Mouse (Mus musculus) lung, embryonic 16.5 days (tissue): Measurements from ENCODE around the gene Washc1. TPM values are rescaled to one million over a fixed set of nuclear protein-coding genes. Genes with fewer than 3 reads are reported as not detected.

Experiments used
- ATAC-seq: fragments of 200-750 bp; cut with Nextera tagmentation; 2 replicates; pipeline ENCODE4 v1.8.0; 2017; ENCODE audit warnings: low read depth, mild to moderate bottlenecking, moderate library complexity
- H3K27ac ChIP-seq: fragments of 300-500 bp; sonication (generic); 2 replicates; pipeline ENCODE4 v1.5.1; 2014; ENCODE audit warnings: mild to moderate bottlenecking, control low read depth, low read length
- H3K27me3 ChIP-seq: fragments of 300-500 bp; sonication (generic); 2 replicates; pipeline ENCODE4 v1.6.1; 2014; ENCODE audit warnings: low read depth, low read length, mixed read lengths; ENCODE audit not compliant: control insufficient read depth, insufficient read depth
- H3K36me3 ChIP-seq: fragments of 300-500 bp; sonication (generic); 2 replicates; pipeline ENCODE4 v1.6.1; 2014; ENCODE audit warnings: low read length; ENCODE audit not compliant: control insufficient read depth, insufficient read depth
- H3K4me1 ChIP-seq: fragments of 300-500 bp; sonication (generic); replicated peaks from 2 replicates; pipeline ENCODE4 v1.6.1; 2014; ENCODE audit warnings: low read length, mixed read lengths; ENCODE audit not compliant: control insufficient read depth, insufficient read depth
- H3K4me2 ChIP-seq: fragments of 300-500 bp; sonication (generic); 2 replicates; pipeline ENCODE4 v1.6.1; 2014; ENCODE audit warnings: low read depth, low read length, control low read depth
- H3K4me3 ChIP-seq: fragments of 300-500 bp; sonication (generic); 2 replicates; pipeline ENCODE4 v1.5.1; 2014; ENCODE audit warnings: mild to moderate bottlenecking, low read length, control low read depth
- H3K9ac ChIP-seq: fragments of 300-500 bp; sonication (generic); 2 replicates; pipeline ENCODE4 v1.6.1; 2014; ENCODE audit warnings: low read length, control low read depth
- H3K9me3 ChIP-seq: fragments of 300-500 bp; sonication (generic); 2 replicates; pipeline ENCODE4 v1.6.1; 2016; ENCODE audit warnings: low read length; ENCODE audit not compliant: control insufficient read depth
- WGBS: fragments of 180-500 bp; shearing (Covaris S2); extraction: QIAGEN DNeasy Blood & Tissue Kit; methylation state at CpG from one replicate; pipeline ENCODE4 v1.1.7; 2014; 5-methylcytosine and 5-hydroxymethylcytosine counted together
- polyA plus RNA-seq: library from polyadenylated mRNA; unstranded; fragments of >200 nt; fragmentation: Nextera tagmentation; extraction: Ambion mirVana; gene quantifications from 2 replicates; pipeline ENCODE4 v1.2.1, GENCODE M21; 2015

Washc1 gene
- polyA plus RNA-seq, 1 experiment from 2014 or later = 38.6 TPM

- 78% methylated on average over 1 of the region's 1 CpGs for WGBS
- Histone ChIP-seq H3K36me3 (peaks cover 20% of the 10 kb centered on the region), H3K4me2 (no peak overlapping the region), H3K27me3 (no peaks in the 10 kb centered on the region), H3K27ac (no peak overlapping the region), H3K4me3 (no peak overlapping the region), H3K9me3 (no peaks in the 10 kb centered on the region), H3K9ac (no peak overlapping the region), H3K4me1 (no peaks in the 10 kb centered on the region)
- ATAC-seq = no peak
These were observed 26.3 kb upstream of the Washc1 start for GRCm38 (mm10) chr17:66085038-66085437.

GRCm38 (mm10) chr17:66090251-66090650 is 21.1 kb upstream of the Washc1 start:
- no peak overlapping the region for H3K9ac ChIP-seq
- H3K27me3 ChIP-seq = no peaks in the 10 kb centered on the region
- no peak overlapping the region for H3K4me3 ChIP-seq
- H3K36me3 ChIP-seq = peaks cover 17% of the 10 kb centered on the region
- H3K4me2 ChIP-seq = no peak overlapping the region
- H3K27ac ChIP-seq = no peak overlapping the region
- no peak for ATAC-seq
- H3K9me3 ChIP-seq = no peaks in the 10 kb centered on the region
- H3K4me1 ChIP-seq = no peaks in the 10 kb centered on the region

- Histone ChIP-seq H3K27me3 (no peaks in the 10 kb centered on the region), H3K36me3 (peaks cover 17% of the 10 kb centered on the region), H3K27ac (no peak overlapping the region), H3K4me1 (no peaks in the 10 kb centered on the region), H3K9ac (no peak overlapping the region), H3K4me3 (no peak overlapping the region), H3K9me3 (no peaks in the 10 kb centered on the region), H3K4me2 (no peak overlapping the region)
- 76% methylated on average over 2 of the region's 2 CpGs for WGBS
- ATAC-seq = no peak
These were observed 20.0 kb upstream of the Washc1 start for GRCm38 (mm10) chr17:66091392-66091791.

- Histone ChIP-seq H3K9me3 (no peaks in the 10 kb centered on the region), H3K4me1 (no peaks in the 10 kb centered on the region), H3K36me3 (peaks cover 14% of the 10 kb centered on the region), H3K9ac (no peak overlapping the region), H3K4me3 (no peak overlapping the region), H3K4me2 (no peak overlapping the region), H3K27ac (no peak overlapping the region), H3K27me3 (no peaks in the 10 kb centered on the region)
- ATAC-seq = no peak
- 90% methylated on average over 2 of the region's 2 CpGs for WGBS
These were observed 19.3 kb upstream of the Washc1 start for GRCm38 (mm10) chr17:66092065-66092464.

GRCm38 (mm10) chr17:66092664-66093063 is 18.7 kb upstream of the Washc1 start:
- no peak overlapping the region for H3K27ac ChIP-seq
- H3K9me3 ChIP-seq = no peaks in the 10 kb centered on the region
- 72% methylated on average over 3 of the region's 3 CpGs for WGBS
- no peaks in the 10 kb centered on the region for H3K27me3 ChIP-seq
- no peak overlapping the region for H3K4me3 ChIP-seq
- H3K4me1 ChIP-seq = no peaks in the 10 kb centered on the region
- no peak overlapping the region for H3K4me2 ChIP-seq
- H3K9ac ChIP-seq = no peak overlapping the region
- H3K36me3 ChIP-seq = peaks cover 11% of the 10 kb centered on the region
- no peak for ATAC-seq

- no peaks in the 10 kb centered on the region for H3K36me3 ChIP-seq
- peak overlapping the region; percentile 95 for H3K4me3 ChIP-seq
- ATAC-seq = no peak
- no peaks in the 10 kb centered on the region for H3K27me3 ChIP-seq
- peaks cover 11% of the 10 kb centered on the region for H3K4me1 ChIP-seq
- peak overlapping the region; percentile 95 for H3K9ac ChIP-seq
- H3K9me3 ChIP-seq = no peaks in the 10 kb centered on the region
- peak overlapping the region; percentile 95 for H3K27ac ChIP-seq
- under 1% methylated on average over 41 of the region's 41 CpGs for WGBS
- peak overlapping the region; percentile 95 for H3K4me2 ChIP-seq
These were observed 10.6 kb upstream of the Washc1 start for GRCm38 (mm10) chr17:66100566-66101379.

- under 1% methylated on average over 54 of the region's 67 CpGs for WGBS
- Histone ChIP-seq H3K4me1 (peaks cover 11% of the 10 kb centered on the region), H3K9ac (peak within 1 kb of the TSS; percentile 95), H3K27ac (peak within 1 kb of the TSS; percentile 95), H3K27me3 (no peaks in the 10 kb centered on the region), H3K9me3 (no peaks in the 10 kb centered on the region), H3K4me2 (peak within 1 kb of the TSS; percentile 95), H3K36me3 (no peaks in the 10 kb centered on the region), H3K4me3 (peak within 1 kb of the TSS; percentile 95)
- ATAC-seq = peak; percentile 100
These were observed 9.7 kb upstream of the Washc1 start, which contains the start of gene Ndufv2 for GRCm38 (mm10) chr17:66101380-66102330. TSS of gene Ndufv2 (minus strand) at chr17:66101559.

GRCm38 (mm10) chr17:66104076-66104475 is 7.3 kb upstream of the Washc1 start:
- Histone ChIP-seq H3K4me2 (no peak overlapping the region), H3K36me3 (no peaks in the 10 kb centered on the region), H3K4me1 (peaks cover 11% of the 10 kb centered on the region), H3K9me3 (no peaks in the 10 kb centered on the region), H3K27me3 (no peaks in the 10 kb centered on the region), H3K9ac (no peak overlapping the region), H3K27ac (no peak overlapping the region), H3K4me3 (no peak overlapping the region)
- 83% methylated on average over 7 of the region's 7 CpGs for WGBS
- ATAC-seq = no peak
